9 mouse cellular contexts compared by ENCODE assay signal in genomic region chr12:108903600-108904275, GRCm38 (mm10). TPM values are rescaled to one million over a fixed set of nuclear protein-coding genes. Genes with fewer than 3 reads are reported as not detected.
A peak's percentile ranks its signal among the peaks of the same experiment; 100 is the strongest.
DNase-seq lines count a peak whose midpoint lies in the region; ATAC-seq lines count a peak whose summit lies in the region.
"Had no signal": no experiment of that assay in that cellular context is flagged by ENCODE, and none has a peak within 500 bp of the region (broad histone marks: within the 10 kb centered on the region; RNA-seq: fewer than 3 reads in every experiment).

No protein-coding gene starts in this region.

- no peak overlapping the region for H3K4me2 ChIP-seq in heart, embryonic 12.5 days
- no peak overlapping the region for H3K4me2 ChIP-seq in forebrain, embryonic 12.5 days
- H3K4me2 ChIP-seq in hindbrain, embryonic 15.5 days: no peak overlapping the region; the same call in 1 of the 2 replicates
- H3K4me2 ChIP-seq in stomach, embryonic 15.5 days: no peak overlapping the region
- H3K4me2 ChIP-seq: liver, embryonic 13.5 days had no signal

- 87% methylated on average over 8 of the region's 8 CpGs for WGBS in heart, embryonic 12.5 days
- 72% methylated on average over 8 of the region's 8 CpGs for WGBS in forebrain, embryonic 12.5 days
- WGBS in hindbrain, embryonic 15.5 days: 54% methylated on average over 8 of the region's 8 CpGs
- WGBS in stomach, embryonic 15.5 days: 57% methylated on average over 8 of the region's 8 CpGs

- DNase-seq in heart, postnatal 10 days: peak; percentile 59 to 76
- peak; percentile 38 for DNase-seq in adrenal gland, postnatal 25 days
- DNase-seq in left cerebral cortex, adult 18-20 months (ENCODE audit: low spot score in 2 of 2): peak; percentile 75 to 77
- DNase-seq in mesoderm, embryonic 11.5 days (ENCODE audit: low read depth, low spot score): peak; percentile 72

- H3K9ac ChIP-seq in heart, embryonic 12.5 days: no peak overlapping the region
- no peak overlapping the region for H3K9ac ChIP-seq in forebrain, embryonic 12.5 days
- H3K9ac ChIP-seq in hindbrain, embryonic 15.5 days: no peak overlapping the region
- H3K9ac ChIP-seq in stomach, embryonic 15.5 days: no peak overlapping the region
- H3K9ac ChIP-seq: liver, embryonic 13.5 days had no signal

- 0 out of 2 replicates have a peak, but pooled peaks cover 4% of the 10 kb centered on the region for H3K4me1 ChIP-seq in heart, embryonic 12.5 days (replicated peaks)
- H3K4me1 ChIP-seq in forebrain, embryonic 12.5 days: peaks cover 40% of the 10 kb centered on the region
- H3K4me1 ChIP-seq in hindbrain, embryonic 15.5 days (replicated peaks): peaks cover 45% of the 10 kb centered on the region
- peaks cover 30% of the 10 kb centered on the region for H3K4me1 ChIP-seq in stomach, embryonic 15.5 days
- H3K4me1 ChIP-seq: liver, embryonic 13.5 days had no signal

- no peaks in the 10 kb centered on the region for H3K9me3 ChIP-seq in heart, embryonic 12.5 days (replicated peaks)
- H3K9me3 ChIP-seq in forebrain, embryonic 12.5 days: no peaks in the 10 kb centered on the region
- no peaks in the 10 kb centered on the region for H3K9me3 ChIP-seq in hindbrain, embryonic 15.5 days
- H3K9me3 ChIP-seq in stomach, embryonic 15.5 days: no peaks in the 10 kb centered on the region
- H3K9me3 ChIP-seq: liver, embryonic 13.5 days had no signal

- H3K27ac ChIP-seq in heart, embryonic 12.5 days (ENCODE audit: poor library complexity, severe bottlenecking): no peak overlapping the region
- H3K27ac ChIP-seq in forebrain, embryonic 12.5 days: no peak overlapping the region
- H3K27ac ChIP-seq in hindbrain, embryonic 15.5 days (replicated peaks): peak overlapping the region; percentile 45; the same call in 1 of the 2 replicates
- H3K27ac ChIP-seq in stomach, embryonic 15.5 days: peak overlapping the region; percentile 63
- H3K27ac ChIP-seq: liver, embryonic 13.5 days had no signal

- H3K4me3 ChIP-seq in heart, embryonic 12.5 days: no peak overlapping the region
- no peak overlapping the region for H3K4me3 ChIP-seq in forebrain, embryonic 12.5 days (replicated peaks)
- no peak overlapping the region for H3K4me3 ChIP-seq in hindbrain, embryonic 15.5 days
- H3K4me3 ChIP-seq in stomach, embryonic 15.5 days (replicated peaks): no peak overlapping the region
- H3K4me3 ChIP-seq: liver, embryonic 13.5 days had no signal

- 0 out of 2 replicates have a peak, but pooled peaks cover 4% of the 10 kb centered on the region for H3K36me3 ChIP-seq in heart, embryonic 12.5 days
- 0 out of 2 replicates have a peak, but pooled peaks cover 3% of the 10 kb centered on the region for H3K36me3 ChIP-seq in forebrain, embryonic 12.5 days (replicated peaks)
- H3K36me3 ChIP-seq in hindbrain, embryonic 15.5 days: no peaks in the 10 kb centered on the region
- no peaks in the 10 kb centered on the region for H3K36me3 ChIP-seq in stomach, embryonic 15.5 days
- H3K36me3 ChIP-seq: liver, embryonic 13.5 days had no signal

- 0 out of 2 replicates have a peak, but pooled peaks cover 6% of the 10 kb centered on the region for H3K27me3 ChIP-seq in heart, embryonic 12.5 days (replicated peaks)
- no peaks in the 10 kb centered on the region for H3K27me3 ChIP-seq in forebrain, embryonic 12.5 days
- no peaks in the 10 kb centered on the region for H3K27me3 ChIP-seq in hindbrain, embryonic 15.5 days
- H3K27me3 ChIP-seq in stomach, embryonic 15.5 days (replicated peaks): no peaks in the 10 kb centered on the region
- H3K27me3 ChIP-seq: liver, embryonic 13.5 days had no signal

- no peak for ATAC-seq in heart, embryonic 12.5 days (ENCODE audit: insufficient number of reproducible peaks, low FRiP score)
- ATAC-seq in forebrain, embryonic 12.5 days (ENCODE audit: low FRiP score): 0 out of 2 replicates have a peak, but pooled peaks have one; percentile 56
- peak; percentile 58 for ATAC-seq in hindbrain, embryonic 15.5 days (ENCODE audit: low FRiP score, low read depth)
- ATAC-seq in stomach, embryonic 15.5 days (ENCODE audit: insufficient read depth, low FRiP score, low read depth): no peak

- intact Hi-C loops in heart, postnatal 10 days (cut with DNase I): loop anchor here (1.0 to 10.0 kb wide), 3 partner anchors 490 to 1469 kb away; no protein-coding TSS in a partner anchor

RNA-seq across cellular contexts. Expression of gene Wars, which starts 9.8 kb away (rescaled TPM):
- total RNA-seq in heart, postnatal 10 days (2021): 10 to 100 TPM; 44.2 to 45.3 TPM
- 70.0 and 71.5 TPM in 2 replicates for polyA plus RNA-seq in heart, embryonic 12.5 days (2016; fragmentation: Nextera tagmentation; extraction: Ambion mirVana)
- total RNA-seq in adrenal gland, postnatal 25 days (2021): 54.6 and 64.0 TPM in 2 replicates
- 126 and 130 TPM in 2 replicates for polyA plus RNA-seq in forebrain, embryonic 12.5 days (2016; fragmentation: Nextera tagmentation; extraction: Ambion mirVana)
- 101 and 105 TPM in 2 replicates for polyA plus RNA-seq in hindbrain, embryonic 15.5 days (2015; fragmentation: Nextera tagmentation; extraction: Ambion mirVana)
- 10 to 100 TPM; 88.5 to 95.1 TPM for total RNA-seq in left cerebral cortex, adult 18-20 months (2021)
- polyA plus RNA-seq in stomach, embryonic 15.5 days (2015; fragmentation: Nextera tagmentation; extraction: Ambion mirVana): 91.1 and 96.6 TPM in 2 replicates

RNA-seq across cellular contexts. Expression of gene Wdr25, which starts 10.3 kb away (rescaled TPM):
- total RNA-seq in heart, postnatal 10 days (2021): 1 to 10 TPM; 4.6 to 5.5 TPM
- 5.6 and 5.8 TPM in 2 replicates for polyA plus RNA-seq in heart, embryonic 12.5 days (2016; fragmentation: Nextera tagmentation; extraction: Ambion mirVana)
- total RNA-seq in adrenal gland, postnatal 25 days (2021): 7.9 and 8.4 TPM in 2 replicates
- 7.2 and 7.6 TPM in 2 replicates for polyA plus RNA-seq in forebrain, embryonic 12.5 days (2016; fragmentation: Nextera tagmentation; extraction: Ambion mirVana)
- polyA plus RNA-seq in hindbrain, embryonic 15.5 days (2015; fragmentation: Nextera tagmentation; extraction: Ambion mirVana): 4.6 and 6.0 TPM in 2 replicates
- 10 to 100 TPM; 11.0 to 12.4 TPM for total RNA-seq in left cerebral cortex, adult 18-20 months (2021)
- polyA plus RNA-seq in stomach, embryonic 15.5 days (2015; fragmentation: Nextera tagmentation; extraction: Ambion mirVana): 8.3 and 9.6 TPM in 2 replicates

Comparison
In these comparisons a context has a peak if more than half of its experiments do, and no peak if none do; other contexts are left out.
1. ATAC-seq: peak in forebrain, embryonic 12.5 days (single experiment) and hindbrain, embryonic 15.5 days (single experiment); none in heart, embryonic 12.5 days (single experiment) and stomach, embryonic 15.5 days (single experiment).
2. H3K27ac ChIP-seq: peak in hindbrain, embryonic 15.5 days (single experiment) and stomach, embryonic 15.5 days (single experiment); none in heart, embryonic 12.5 days (single experiment) and forebrain, embryonic 12.5 days (single experiment).
3. Peak in every context shown above with its lines, with median percentiles within 50 percentile points of each other: DNase-seq.